Mouse (Mus musculus) liver, postnatal 0 days (tissue): ENCODE measurements at regions not wholly inside any gene's neighbourhood (a gene's known extent, or its start where the extent isn't known, plus 50 kb on each side); places are given as distances from the start of the nearest gene placed in this dataset.

Source experiments
- ATAC-seq: fragments of 200-750 bp; cut with Nextera tagmentation; 2 replicates; pipeline ENCODE4 v1.8.0; 2017; ENCODE audit warnings: mild to moderate bottlenecking, moderate library complexity
- DNase-seq: peaks from one replicate; pipeline ENCODE4 v3.0.0-alpha.2; 2016
- H3K27ac ChIP-seq: fragments of 300-500 bp; sonication (generic); 2 replicates; pipeline ENCODE4 v1.5.1; 2014; ENCODE audit warnings: antibody characterized with exemption, moderate library complexity, mild to moderate bottlenecking, low read depth
- H3K27me3 ChIP-seq: fragments of 300-500 bp; sonication (generic); 2 replicates; pipeline ENCODE4 v1.6.1; 2014; ENCODE audit warnings: low read length, control low read depth, mixed read lengths; ENCODE audit not compliant: insufficient read depth
- H3K36me3 ChIP-seq: fragments of 300-500 bp; sonication (generic); replicated peaks from 2 replicates; pipeline ENCODE4 v1.6.1; 2014; ENCODE audit warnings: mild to moderate bottlenecking, control low read depth, low read length, moderate library complexity, mixed read lengths; ENCODE audit not compliant: insufficient read depth
- H3K4me1 ChIP-seq: fragments of 300-500 bp; sonication (generic); 2 replicates; pipeline ENCODE4 v1.6.1; 2014; ENCODE audit warnings: antibody characterized with exemption, mild to moderate bottlenecking, control low read depth; ENCODE audit not compliant: insufficient read depth
- H3K4me2 ChIP-seq: fragments of 300-500 bp; sonication (generic); 2 replicates; pipeline ENCODE4 v1.6.1; 2014; ENCODE audit warnings: low read depth, mild to moderate bottlenecking, low read length, moderate library complexity, mixed read lengths
- H3K4me3 ChIP-seq: fragments of 300-500 bp; sonication (generic); 2 replicates; pipeline ENCODE4 v1.5.1; 2014; ENCODE audit warnings: low read depth, low read length
- H3K9ac ChIP-seq: fragments of 300-500 bp; sonication (generic); replicated peaks from 2 replicates; pipeline ENCODE4 v1.6.1; 2014; ENCODE audit warnings: mild to moderate bottlenecking, moderate library complexity
- H3K9me3 ChIP-seq: fragments of 300-500 bp; sonication (generic); 2 replicates; pipeline ENCODE4 v1.6.1; 2016; ENCODE audit warnings: mild to moderate bottlenecking, control low read depth, low read length, mixed read lengths
- CTCF ChIP-seq: sonication (generic); IDR thresholded peaks from 2 replicates; pipeline ENCODE4 v1.5.1; 2016; ENCODE audit warnings: antibody characterized with exemption, low read depth
- EP300 ChIP-seq: IDR thresholded peaks from 2 replicates; pipeline ENCODE4 v1.6.1; 2016; ENCODE audit warnings: antibody characterized with exemption, low read depth, mild to moderate bottlenecking
- WGBS: fragments of 180-500 bp; shearing (Covaris S2); extraction: QIAGEN DNeasy Blood & Tissue Kit; methylation state at CpG from one replicate; pipeline ENCODE4 v1.1.7; 2014; ENCODE audit not compliant: insufficient replicate concordance; 5-methylcytosine and 5-hydroxymethylcytosine counted together

- 56% methylated on average over 3 of the region's 3 CpGs for WGBS
- Histone ChIP-seq H3K27ac (no peak overlapping the region), H3K4me1 (no peaks in the 10 kb centered on the region), H3K4me3 (no peak overlapping the region), H3K4me2 (no peak overlapping the region), H3K9me3 (no peaks in the 10 kb centered on the region), H3K36me3 (no peaks in the 10 kb centered on the region), H3K9ac (no peak overlapping the region), H3K27me3 (no peaks in the 10 kb centered on the region)
- TF ChIP-seq CTCF = no peak
- no peak for TF ChIP-seq EP300
- DNase-seq (no peak), ATAC-seq (no peak)
These were observed 52.0 kb upstream of the Dynlrb2 start for GRCm38 (mm10) chr8:116452806-116453205.

- H3K36me3 ChIP-seq = no peaks in the 10 kb centered on the region
- no peak overlapping the region for H3K4me3 ChIP-seq
- ATAC-seq = no peak
- no peaks in the 10 kb centered on the region for H3K27me3 ChIP-seq
- no peak overlapping the region for H3K9ac ChIP-seq
- WGBS = 66% methylated on average over 3 of the region's 3 CpGs
- H3K4me2 ChIP-seq = no peak overlapping the region
- H3K27ac ChIP-seq = no peak overlapping the region
- no peaks in the 10 kb centered on the region for H3K9me3 ChIP-seq
- no peak for DNase-seq
- H3K4me1 ChIP-seq = no peaks in the 10 kb centered on the region
- no peak for TF ChIP-seq EP300
- TF ChIP-seq CTCF = no peak
These were observed 53.4 kb upstream of the Dynlrb2 start for GRCm38 (mm10) chr8:116451397-116451796.

- Histone ChIP-seq H3K27ac (no peak overlapping the region), H3K4me2 (no peak overlapping the region), H3K9me3 (no peaks in the 10 kb centered on the region), H3K4me1 (no peaks in the 10 kb centered on the region), H3K27me3 (no peaks in the 10 kb centered on the region), H3K36me3 (no peaks in the 10 kb centered on the region), H3K4me3 (no peak overlapping the region), H3K9ac (no peak overlapping the region)
- DNase-seq (no peak), ATAC-seq (no peak)
- WGBS = 63% methylated on average over 2 of the region's 2 CpGs
- no peak for TF ChIP-seq CTCF
- no peak for TF ChIP-seq EP300
These were observed 57.3 kb upstream of the Dynlrb2 start for GRCm38 (mm10) chr8:116447452-116447851.

- Histone ChIP-seq H3K27me3 (no peaks in the 10 kb centered on the region), H3K36me3 (no peaks in the 10 kb centered on the region), H3K4me3 (no peak overlapping the region), H3K4me2 (no peak overlapping the region), H3K9ac (no peak overlapping the region), H3K9me3 (no peaks in the 10 kb centered on the region), H3K4me1 (no peaks in the 10 kb centered on the region), H3K27ac (no peak overlapping the region)
- 51% methylated on average over 2 of the region's 2 CpGs for WGBS
- ATAC-seq = no peak
- no peak for DNase-seq
- no peak for TF ChIP-seq CTCF
- no peak for TF ChIP-seq EP300
These were observed 61.9 kb upstream of the Dynlrb2 start for GRCm38 (mm10) chr8:116442827-116443226.

GRCm38 (mm10) chr8:116438895-116439294 is 65.9 kb upstream of the Dynlrb2 start:
- DNase-seq = peak; percentile 75
- WGBS = 17% methylated on average over 7 of the region's 7 CpGs
- H3K27ac ChIP-seq = no peak overlapping the region
- no peaks in the 10 kb centered on the region for H3K4me1 ChIP-seq
- no peaks in the 10 kb centered on the region for H3K27me3 ChIP-seq
- TF ChIP-seq EP300 (no peak), CTCF (peak; percentile 87)
- no peaks in the 10 kb centered on the region for H3K36me3 ChIP-seq
- ATAC-seq = 0 out of 2 replicates have a peak, but pooled peaks have one; percentile 29
- H3K9me3 ChIP-seq = no peaks in the 10 kb centered on the region
- H3K4me2 ChIP-seq = no peak overlapping the region
- no peak overlapping the region for H3K4me3 ChIP-seq
- no peak overlapping the region for H3K9ac ChIP-seq

- 68% methylated on average over 15 of the region's 15 CpGs for WGBS
- H3K27me3 ChIP-seq = no peaks in the 10 kb centered on the region
- H3K9me3 ChIP-seq = no peaks in the 10 kb centered on the region
- no peaks in the 10 kb centered on the region for H3K36me3 ChIP-seq
- H3K4me1 ChIP-seq = no peaks in the 10 kb centered on the region
- no peak overlapping the region for H3K4me3 ChIP-seq
- TF ChIP-seq CTCF (no peak), EP300 (no peak)
- H3K27ac ChIP-seq = no peak overlapping the region
- no peak overlapping the region for H3K4me2 ChIP-seq
- DNase-seq = no peak
- no peak overlapping the region for H3K9ac ChIP-seq
- no peak for ATAC-seq
These were observed 69.3 kb upstream of the Dynlrb2 start for GRCm38 (mm10) chr8:116435268-116435980.

GRCm38 (mm10) chr8:116430051-116430450 is 74.7 kb upstream of the Dynlrb2 start:
- DNase-seq (no peak), ATAC-seq (no peak)
- no peak overlapping the region for H3K27ac ChIP-seq
- H3K4me1 ChIP-seq = no peaks in the 10 kb centered on the region
- no peaks in the 10 kb centered on the region for H3K27me3 ChIP-seq
- 74% methylated on average over 5 of the region's 5 CpGs for WGBS
- H3K4me2 ChIP-seq = no peak overlapping the region
- TF ChIP-seq EP300 (no peak), CTCF (no peak)
- H3K4me3 ChIP-seq = no peak overlapping the region
- no peaks in the 10 kb centered on the region for H3K36me3 ChIP-seq
- no peak overlapping the region for H3K9ac ChIP-seq
- H3K9me3 ChIP-seq = no peaks in the 10 kb centered on the region
